Mouse (Mus musculus) forebrain, embryonic 11.5 days (tissue): ENCODE results near the gene Upk3a. TPM values are rescaled to one million over a fixed set of nuclear protein-coding genes. Genes with fewer than 3 reads are reported as not detected.

ENCODE experiments used
- ATAC-seq: fragments of 200-750 bp; cut with Nextera tagmentation; replicated peaks from 2 replicates; pipeline ENCODE4 v1.8.0; 2017; ENCODE audit warnings: moderate TSS enrichment; ENCODE audit not compliant: low FRiP score
- DNase-seq: peaks from one replicate; pipeline ENCODE4 v3.0.0-alpha.2; 2017; ENCODE audit warnings: low spot score
- H3K27ac ChIP-seq: fragments of 300-500 bp; sonication (generic); 2 replicates; pipeline ENCODE4 v1.5.1; 2014; ENCODE audit warnings: low read depth, low read length
- H3K27me3 ChIP-seq: fragments of 300-500 bp; sonication (generic); 2 replicates; pipeline ENCODE4 v1.6.1; 2014; ENCODE audit warnings: mild to moderate bottlenecking, low read length, mixed read lengths; ENCODE audit not compliant: control insufficient read depth, insufficient read depth
- H3K36me3 ChIP-seq: fragments of 300-500 bp; sonication (generic); 2 replicates; pipeline ENCODE4 v1.6.1; 2014; ENCODE audit warnings: mild to moderate bottlenecking, low read length, moderate library complexity, mixed read lengths; ENCODE audit not compliant: control insufficient read depth, insufficient read depth
- H3K4me1 ChIP-seq: fragments of 300-500 bp; sonication (generic); replicated peaks from 2 replicates; pipeline ENCODE4 v1.6.1; 2014; ENCODE audit warnings: low read length, mixed read lengths; ENCODE audit not compliant: control insufficient read depth, insufficient read depth
- H3K4me2 ChIP-seq: fragments of 300-500 bp; sonication (generic); 2 replicates; pipeline ENCODE4 v1.6.1; 2014; ENCODE audit warnings: low read depth, mild to moderate bottlenecking, low read length, moderate library complexity, mixed read lengths; ENCODE audit not compliant: severe bottlenecking
- H3K4me3 ChIP-seq: fragments of 300-500 bp; sonication (generic); 2 replicates; pipeline ENCODE4 v1.5.1; 2014; ENCODE audit warnings: low read depth, low read length
- H3K9ac ChIP-seq: fragments of 300-500 bp; sonication (generic); 2 replicates; pipeline ENCODE4 v1.6.1; 2014; ENCODE audit warnings: low read length
- H3K9me3 ChIP-seq: fragments of 300-500 bp; sonication (generic); 2 replicates; pipeline ENCODE4 v1.6.1; 2016; ENCODE audit warnings: low read length, mixed read lengths; ENCODE audit not compliant: control insufficient read depth
- WGBS: fragments of 180-500 bp; shearing (Covaris S2); extraction: QIAGEN DNeasy Blood & Tissue Kit; methylation state at CpG from one replicate; pipeline ENCODE4 v1.1.7; 2014; 5-methylcytosine and 5-hydroxymethylcytosine counted together
- polyA plus RNA-seq: library from polyadenylated mRNA; unstranded; fragments of >200 nt; fragmentation: Nextera tagmentation; extraction: Ambion mirVana; gene quantifications from 2 replicates; pipeline ENCODE4 v1.2.1, GENCODE M21; 2014

Gene Upk3a
- not detected in 2 replicates for polyA plus RNA-seq

DNA sequence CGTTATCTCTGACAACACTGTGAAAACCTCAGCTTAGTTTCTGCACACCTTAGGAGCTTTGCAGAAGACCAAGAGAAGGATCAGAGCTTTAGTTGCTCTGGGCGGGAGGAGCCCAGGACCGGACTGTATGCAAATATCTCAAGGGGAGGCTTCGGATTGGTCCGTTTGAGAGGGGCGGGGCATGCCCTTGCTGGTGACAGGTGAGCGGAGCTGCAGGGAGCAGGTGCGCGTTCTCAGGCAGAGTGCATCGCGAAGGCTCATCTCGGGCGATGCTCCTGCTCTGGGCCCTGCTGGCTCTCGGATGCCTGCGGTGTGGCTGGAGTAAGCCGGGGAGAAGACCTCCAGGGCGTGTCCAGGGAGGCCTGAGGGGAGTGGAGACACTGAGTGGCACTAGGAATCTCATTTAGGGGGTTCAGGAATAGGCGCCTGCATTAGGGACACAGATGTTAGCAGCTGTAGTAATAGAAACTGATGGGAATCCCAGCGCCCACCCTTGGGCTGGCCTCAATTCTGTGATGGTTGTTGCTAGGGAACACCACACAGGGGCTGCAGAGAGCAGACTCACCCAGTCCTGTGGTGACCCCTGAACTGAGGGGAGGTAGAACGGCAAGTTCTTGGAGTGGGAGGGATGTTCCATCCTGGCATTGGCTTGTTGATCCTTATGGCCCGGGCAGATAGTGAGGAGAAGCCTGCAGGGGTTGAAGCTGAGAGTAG lies at the start of gene Upk3a:
Upk3a (plus strand) TSS at position 191 of the 714 bp plus-strand sequence.
- H3K27ac ChIP-seq = no peak within 1 kb of the TSS
- no peak within 1 kb of the TSS for H3K4me3 ChIP-seq
- H3K4me1 ChIP-seq = 0 out of 2 replicates have a peak, but pooled peaks cover 2% of the 10 kb centered on the region
- peaks cover 2% of the 10 kb centered on the region; the same call in 1 of the 2 replicates for H3K27me3 ChIP-seq
- H3K9ac ChIP-seq = no peak within 1 kb of the TSS
- DNase-seq = no peak
- H3K4me2 ChIP-seq = peak within 1 kb of the TSS; percentile 15; the same call in 1 of the 2 replicates
- H3K36me3 ChIP-seq = no peaks in the 10 kb centered on the region
- H3K9me3 ChIP-seq = no peaks in the 10 kb centered on the region
- 8% methylated on average over 21 of the region's 21 CpGs for WGBS
- no peak for ATAC-seq

DNA sequence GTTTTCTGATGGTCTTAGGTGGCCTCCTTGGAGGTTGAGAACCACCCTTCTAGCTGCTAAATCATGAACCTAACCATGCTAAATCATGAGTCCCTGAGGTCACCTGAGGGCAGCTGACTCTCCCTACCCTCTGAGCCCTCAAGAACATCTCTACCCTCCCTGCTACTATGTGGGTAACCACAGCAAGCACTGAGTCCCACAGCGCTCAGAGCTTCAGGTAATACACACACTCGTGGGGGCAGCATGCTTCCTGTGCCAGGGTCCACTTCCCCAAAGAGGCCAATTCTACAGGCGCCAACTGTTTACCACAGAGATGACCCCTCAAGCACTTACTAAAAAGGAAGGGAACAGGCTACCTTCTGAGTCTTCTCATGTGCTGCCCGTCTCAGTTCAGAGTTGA lies 48.4 kb upstream of the Upk3a start:
- DNase-seq (no peak), ATAC-seq (no peak)
- H3K9me3 ChIP-seq = no peaks in the 10 kb centered on the region
- peaks cover 5% of the 10 kb centered on the region; the same call in 1 of the 2 replicates for H3K4me1 ChIP-seq
- no peak overlapping the region for H3K4me3 ChIP-seq
- 94% methylated on average over 4 of the region's 4 CpGs for WGBS
- no peak overlapping the region for H3K9ac ChIP-seq
- H3K4me2 ChIP-seq = no peak overlapping the region
- no peak overlapping the region for H3K27ac ChIP-seq
- no peaks in the 10 kb centered on the region for H3K27me3 ChIP-seq
- H3K36me3 ChIP-seq = no peaks in the 10 kb centered on the region

DNA sequence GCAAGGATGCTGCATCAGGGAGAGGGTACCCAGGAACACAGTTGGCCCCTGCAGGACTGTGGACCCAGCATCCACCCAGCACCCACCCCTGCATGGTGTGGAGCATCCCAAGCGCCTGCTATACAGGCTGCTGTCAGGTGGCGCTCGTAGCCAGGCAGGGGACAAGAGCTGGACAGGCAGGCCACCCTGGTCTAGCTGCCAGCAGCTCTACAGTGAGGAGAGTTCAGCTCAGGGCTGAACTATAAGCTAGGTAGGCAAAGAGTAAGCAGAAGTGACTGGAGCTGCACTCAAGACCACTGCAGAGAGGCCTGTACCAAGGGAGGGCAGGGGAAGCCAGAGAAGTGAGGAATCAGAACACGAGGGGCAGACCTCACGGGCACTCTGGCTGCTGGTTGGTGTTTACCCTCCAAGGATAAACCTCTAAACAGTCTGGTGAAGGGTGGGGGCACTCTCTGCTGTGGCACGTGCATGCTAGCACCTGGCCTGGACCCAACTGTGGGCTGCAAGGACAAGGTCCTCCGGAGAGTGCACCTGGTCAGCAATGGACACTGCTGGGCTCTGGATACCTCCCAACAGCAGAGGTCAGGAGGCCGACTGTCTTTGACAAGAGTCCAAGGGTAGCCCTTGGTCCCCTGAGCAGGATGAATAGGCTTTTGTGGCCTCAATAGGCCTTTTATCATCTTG lies 43.9 kb upstream of the Upk3a start:
- H3K36me3 ChIP-seq = no peaks in the 10 kb centered on the region
- no peaks in the 10 kb centered on the region for H3K27me3 ChIP-seq
- DNase-seq (no peak), ATAC-seq (no peak)
- no peaks in the 10 kb centered on the region for H3K9me3 ChIP-seq
- H3K9ac ChIP-seq = 0 out of 2 replicates have a peak overlapping the region, but pooled peaks have one; percentile 12
- H3K4me2 ChIP-seq = no peak overlapping the region
- H3K4me1 ChIP-seq = peaks cover 11% of the 10 kb centered on the region; the same call in 1 of the 2 replicates
- H3K27ac ChIP-seq = no peak overlapping the region
- H3K4me3 ChIP-seq = no peak overlapping the region
- WGBS = 48% methylated on average over 8 of the region's 8 CpGs

DNA sequence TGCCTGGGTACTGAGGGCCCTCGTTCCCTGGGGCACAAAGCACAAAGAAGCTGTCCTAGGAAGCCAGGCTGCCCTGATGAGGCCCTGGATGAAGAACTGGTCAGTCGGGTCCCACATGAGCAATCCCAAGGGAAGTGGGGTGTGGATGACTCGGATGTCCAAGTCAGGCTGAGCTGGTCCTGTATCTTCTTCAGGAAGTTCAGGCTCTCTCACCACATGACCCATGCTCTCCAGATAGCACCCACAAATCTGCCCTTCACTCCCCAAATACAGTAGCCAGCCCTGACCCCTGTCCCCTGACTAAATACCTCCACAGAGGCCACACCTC lies 43.4 kb upstream of the Upk3a start:
- 3% methylated on average over 3 of the region's 3 CpGs for WGBS
- ATAC-seq (no peak), DNase-seq (no peak)
- Histone ChIP-seq H3K4me3 (no peak overlapping the region), H3K27me3 (no peaks in the 10 kb centered on the region), H3K9me3 (no peaks in the 10 kb centered on the region), H3K4me1 (peaks cover 11% of the 10 kb centered on the region; the same call in 1 of the 2 replicates), H3K27ac (no peak overlapping the region), H3K9ac (0 out of 2 replicates have a peak overlapping the region, but pooled peaks have one; percentile 12), H3K4me2 (no peak overlapping the region), H3K36me3 (no peaks in the 10 kb centered on the region)

DNA sequence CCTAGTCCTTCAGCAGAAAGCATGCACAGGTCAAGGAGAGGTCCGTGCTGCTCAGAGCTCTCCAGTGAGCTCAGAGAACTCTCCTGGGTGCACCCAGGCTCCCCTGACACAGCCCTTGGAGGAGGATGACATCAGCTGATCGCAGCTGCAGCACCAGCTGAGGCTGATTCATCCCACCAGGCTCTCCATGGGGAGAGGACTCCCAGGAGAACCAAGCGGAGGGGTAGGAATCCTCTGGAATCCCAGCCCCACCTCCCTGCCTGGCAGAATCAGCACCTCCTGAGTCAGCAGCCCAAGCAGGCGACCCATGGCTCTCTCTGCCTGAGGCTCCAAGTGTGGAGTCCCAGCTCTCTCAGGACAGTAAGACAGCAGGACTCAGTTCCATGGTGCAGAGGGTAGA lies 41.2 kb upstream of the Upk3a start:
- no peak overlapping the region for H3K4me2 ChIP-seq
- no peak overlapping the region for H3K4me3 ChIP-seq
- DNase-seq (no peak), ATAC-seq (no peak)
- peaks cover 11% of the 10 kb centered on the region; the same call in 1 of the 2 replicates for H3K4me1 ChIP-seq
- H3K36me3 ChIP-seq = no peaks in the 10 kb centered on the region
- H3K27ac ChIP-seq = no peak overlapping the region
- H3K27me3 ChIP-seq = no peaks in the 10 kb centered on the region
- H3K9me3 ChIP-seq = no peaks in the 10 kb centered on the region
- H3K9ac ChIP-seq = no peak overlapping the region
- WGBS = 37% methylated on average over 4 of the region's 4 CpGs

DNA sequence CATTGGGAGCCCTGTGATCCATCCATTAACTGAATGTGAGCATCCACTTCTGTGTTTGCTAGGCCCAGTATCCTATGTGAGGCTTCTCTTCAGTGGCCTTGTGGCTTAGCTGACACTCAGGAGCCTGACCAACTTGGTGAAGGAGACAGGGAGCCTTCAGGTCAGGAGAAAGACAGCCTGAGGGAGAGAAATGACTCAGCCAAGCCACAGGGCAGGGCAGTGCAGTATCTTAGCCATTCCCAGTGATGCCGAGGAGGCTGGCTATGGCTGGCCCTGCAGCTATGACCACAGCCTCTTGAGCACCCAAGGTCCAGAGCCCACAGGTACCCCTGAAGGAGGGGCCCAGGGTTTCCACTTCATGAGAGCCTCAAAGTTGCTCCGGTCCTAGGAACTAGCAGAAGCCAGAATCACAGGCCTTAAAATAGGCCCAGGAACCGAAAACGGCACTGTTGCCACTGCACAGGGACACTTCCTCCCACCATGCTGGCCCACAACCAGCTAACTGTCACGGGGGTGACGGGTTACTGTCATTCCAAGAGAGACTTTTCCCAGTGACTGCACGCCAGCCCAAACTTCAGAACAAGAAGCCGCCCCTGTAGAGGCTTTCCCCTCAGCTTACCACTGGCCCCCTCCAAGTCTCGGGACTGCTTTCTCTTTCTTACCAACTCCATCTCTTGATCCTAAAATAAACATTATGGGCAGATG lies 35.2 kb upstream of the Upk3a start:
- Histone ChIP-seq H3K27me3 (no peaks in the 10 kb centered on the region), H3K4me1 (no peaks in the 10 kb centered on the region), H3K4me3 (no peak overlapping the region), H3K9me3 (no peaks in the 10 kb centered on the region), H3K9ac (no peak overlapping the region), H3K27ac (no peak overlapping the region), H3K36me3 (no peaks in the 10 kb centered on the region), H3K4me2 (no peak overlapping the region)
- ATAC-seq (no peak), DNase-seq (no peak)
- 99% methylated on average over 9 of the region's 9 CpGs for WGBS

DNA sequence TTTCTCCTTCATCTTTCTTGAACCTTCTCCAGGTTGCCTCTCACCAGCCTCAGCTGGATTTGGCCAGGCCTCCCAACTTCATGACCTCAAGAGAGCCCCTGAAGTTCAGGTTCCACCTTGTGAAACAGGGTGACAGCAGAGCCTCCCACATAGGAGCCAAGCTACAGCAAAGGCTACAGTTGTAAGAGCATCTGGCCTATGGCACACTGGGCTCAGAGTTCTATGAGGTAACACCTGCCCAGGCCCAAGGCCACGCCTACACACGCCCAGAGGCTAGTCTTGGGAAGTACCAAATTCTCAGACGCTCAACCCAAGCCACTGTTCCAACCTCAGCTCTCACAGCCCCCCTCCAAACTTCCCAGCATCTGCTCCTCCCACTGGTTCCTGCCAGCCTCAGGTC lies 34.1 kb upstream of the Upk3a start:
- Histone ChIP-seq H3K4me3 (no peak overlapping the region), H3K9me3 (no peaks in the 10 kb centered on the region), H3K36me3 (no peaks in the 10 kb centered on the region), H3K4me2 (no peak overlapping the region), H3K27ac (no peak overlapping the region), H3K9ac (no peak overlapping the region), H3K27me3 (no peaks in the 10 kb centered on the region), H3K4me1 (0 out of 2 replicates have a peak, but pooled peaks cover 2% of the 10 kb centered on the region)
- no peak for ATAC-seq
- no peak for DNase-seq
- WGBS = 85% methylated on average over 3 of the region's 3 CpGs

DNA sequence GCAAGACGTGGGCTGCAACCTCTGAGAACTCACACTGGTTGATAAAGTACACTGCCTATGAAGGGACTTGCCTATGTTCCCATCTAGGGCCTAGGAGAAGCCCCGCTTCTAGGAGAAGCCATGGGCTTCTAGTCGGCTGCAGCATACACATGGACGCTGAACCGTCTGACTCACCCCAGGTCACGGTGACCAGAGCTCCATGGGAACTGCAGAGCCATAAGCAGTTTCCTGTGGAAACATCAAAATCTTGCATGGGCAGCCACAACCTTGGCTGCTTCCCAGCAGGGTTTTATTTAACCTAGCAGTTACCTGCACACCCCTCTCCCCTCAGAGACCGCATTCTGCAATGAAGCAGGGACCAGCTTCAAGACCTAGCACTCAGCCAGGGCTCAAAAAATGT lies 33.2 kb upstream of the Upk3a start:
- Histone ChIP-seq H3K4me1 (0 out of 2 replicates have a peak, but pooled peaks cover 4% of the 10 kb centered on the region), H3K36me3 (no peaks in the 10 kb centered on the region), H3K27me3 (no peaks in the 10 kb centered on the region), H3K4me2 (no peak overlapping the region), H3K4me3 (no peak overlapping the region), H3K27ac (no peak overlapping the region), H3K9ac (no peak overlapping the region), H3K9me3 (no peaks in the 10 kb centered on the region)
- WGBS = 87% methylated on average over 7 of the region's 7 CpGs
- ATAC-seq (no peak), DNase-seq (no peak)
